Mouse (Mus musculus) brain, adult 2 months (tissue): ENCODE data around the gene App.
A peak's percentile ranks its signal among the peaks of the same experiment; 100 is the strongest.

ENCODE experiments used
- DNase-seq: peaks from one replicate; pipeline ENCODE4 v3.0.0; 2011; ENCODE audit warnings: low read depth, low spot score

Gene App

GRCm38 (mm10) chr16:85028396-85028795 lies 145.2 kb downstream of the App start:
- DNase-seq = peak; percentile 76

GRCm38 (mm10) chr16:85024706-85025105 lies 148.9 kb downstream of the App start:
- no peak for DNase-seq

GRCm38 (mm10) chr16:85023106-85023505 lies 150.5 kb downstream of the App start:
- DNase-seq = peak; percentile 94

GRCm38 (mm10) chr16:85020696-85021323 lies 152.8 kb downstream of the App start:
- DNase-seq = no peak

GRCm38 (mm10) chr16:85019273-85019672 lies 154.3 kb downstream of the App start:
- DNase-seq = no peak

GRCm38 (mm10) chr16:85017845-85018244 lies 155.7 kb downstream of the App start:
- no peak for DNase-seq

- DNase-seq = no peak
These were observed 160.9 kb downstream of the App start for GRCm38 (mm10) chr16:85012695-85013094.

GRCm38 (mm10) chr16:85012172-85012571 lies 161.4 kb downstream of the App start:
- DNase-seq = peak; percentile 55

- peak; percentile 94 for DNase-seq
These were observed 162.9 kb downstream of the App start for GRCm38 (mm10) chr16:85010651-85011050.

- peak; percentile 36 for DNase-seq
These were observed 164.5 kb downstream of the App start for GRCm38 (mm10) chr16:85008866-85009645.

GRCm38 (mm10) chr16:85001939-85002556 lies 171.5 kb downstream of the App start:
- peak; percentile 95 for DNase-seq

- DNase-seq = peak; percentile 44
These were observed 173.3 kb downstream of the App start for GRCm38 (mm10) chr16:85000304-85000703.

- DNase-seq = peak; percentile 62
These were observed 176.0 kb downstream of the App start for GRCm38 (mm10) chr16:84997551-84997950.

- no peak for DNase-seq
These were observed 178.1 kb downstream of the App start for GRCm38 (mm10) chr16:84995441-84995867.

GRCm38 (mm10) chr16:84992888-84993287 lies 180.7 kb downstream of the App start:
- no peak for DNase-seq

- no peak for DNase-seq
These were observed 182.6 kb downstream of the App start for GRCm38 (mm10) chr16:84991011-84991410.

- DNase-seq = peak; percentile 62
These were observed 183.6 kb downstream of the App start for GRCm38 (mm10) chr16:84989938-84990337.

GRCm38 (mm10) chr16:84989476-84989875 lies 184.1 kb downstream of the App start:
- peak; percentile 58 for DNase-seq

GRCm38 (mm10) chr16:84987724-84988287 lies 185.8 kb downstream of the App start:
- no peak for DNase-seq

- no peak for DNase-seq
These were observed 187.4 kb downstream of the App start for GRCm38 (mm10) chr16:84986016-84986631.

GRCm38 (mm10) chr16:84985340-84985739 lies 188.2 kb downstream of the App start:
- no peak for DNase-seq

GRCm38 (mm10) chr16:84983428-84983827 lies 190.1 kb downstream of the App start:
- DNase-seq = peak; percentile 82
